Mouse (Mus musculus) ES-Bruce4 (cell line): Measurements from ENCODE around the gene Cemip2. TPM values are rescaled to one million over a fixed set of nuclear protein-coding genes. Genes with fewer than 3 reads are reported as not detected.

Source experiments
- H3K27ac ChIP-seq: 2 replicates; pipeline ENCODE4 v1.5.1; 2012; ENCODE audit warnings: low read length, inconsistent platforms; ENCODE audit not compliant: insufficient read depth
- H3K27me3 ChIP-seq: 2 replicates; pipeline ENCODE4 v1.6.1; 2012; ENCODE audit warnings: mild to moderate bottlenecking, low read length, inconsistent platforms; ENCODE audit not compliant: control insufficient read depth, poor library complexity, insufficient read depth, severe bottlenecking
- H3K36me3 ChIP-seq: 2 replicates; pipeline ENCODE4 v1.6.1; 2012; ENCODE audit warnings: inconsistent platforms, mild to moderate bottlenecking, low read length, moderate library complexity; ENCODE audit not compliant: control insufficient read depth, poor library complexity, insufficient read depth, severe bottlenecking
- H3K4me1 ChIP-seq: one replicate; pipeline ENCODE4 v1.8.1; 2011; ENCODE audit warnings: low read length; ENCODE audit not compliant: control insufficient read depth, insufficient read depth
- H3K4me3 ChIP-seq: 2 replicates; pipeline ENCODE4 v1.5.1; 2011; ENCODE audit warnings: low read depth, mild to moderate bottlenecking, low read length
- H3K9ac ChIP-seq: 2 replicates; pipeline ENCODE4 v1.6.1; 2012; ENCODE audit warnings: low read depth, mild to moderate bottlenecking, inconsistent platforms; ENCODE audit not compliant: poor library complexity, severe bottlenecking
- H3K9me3 ChIP-seq: replicated peaks from 2 replicates; pipeline ENCODE4 v1.6.1; 2012; ENCODE audit warnings: mild to moderate bottlenecking, low read length, inconsistent platforms; ENCODE audit not compliant: control insufficient read depth, poor library complexity, insufficient read depth, severe bottlenecking
- CTCF ChIP-seq: IDR thresholded peaks from one replicate; pipeline ENCODE4 v1.8.1; 2011; ENCODE audit warnings: low read depth, low read length
- EP300 ChIP-seq: IDR thresholded peaks from 2 replicates; pipeline ENCODE4 v1.6.1; 2011; ENCODE audit warnings: low read depth, low read length; ENCODE audit not compliant: insufficient read depth
- POLR2A ChIP-seq: IDR thresholded peaks from one replicate; pipeline ENCODE4 v1.8.1; 2011; ENCODE audit warnings: low read length; ENCODE audit not compliant: insufficient read depth
- polyA plus RNA-seq: library from polyadenylated mRNA; stranded (reverse); fragments of >200 nt; gene quantifications from 2 replicates; pipeline ENCODE4 v1.2.4, GENCODE M21; 2011; ENCODE audit warnings: low read depth; ENCODE audit not compliant: missing spikeins, insufficient read depth, insufficient read length

Cemip2 gene
- polyA plus RNA-seq, 1 experiment: 43.1 TPM

DNA sequence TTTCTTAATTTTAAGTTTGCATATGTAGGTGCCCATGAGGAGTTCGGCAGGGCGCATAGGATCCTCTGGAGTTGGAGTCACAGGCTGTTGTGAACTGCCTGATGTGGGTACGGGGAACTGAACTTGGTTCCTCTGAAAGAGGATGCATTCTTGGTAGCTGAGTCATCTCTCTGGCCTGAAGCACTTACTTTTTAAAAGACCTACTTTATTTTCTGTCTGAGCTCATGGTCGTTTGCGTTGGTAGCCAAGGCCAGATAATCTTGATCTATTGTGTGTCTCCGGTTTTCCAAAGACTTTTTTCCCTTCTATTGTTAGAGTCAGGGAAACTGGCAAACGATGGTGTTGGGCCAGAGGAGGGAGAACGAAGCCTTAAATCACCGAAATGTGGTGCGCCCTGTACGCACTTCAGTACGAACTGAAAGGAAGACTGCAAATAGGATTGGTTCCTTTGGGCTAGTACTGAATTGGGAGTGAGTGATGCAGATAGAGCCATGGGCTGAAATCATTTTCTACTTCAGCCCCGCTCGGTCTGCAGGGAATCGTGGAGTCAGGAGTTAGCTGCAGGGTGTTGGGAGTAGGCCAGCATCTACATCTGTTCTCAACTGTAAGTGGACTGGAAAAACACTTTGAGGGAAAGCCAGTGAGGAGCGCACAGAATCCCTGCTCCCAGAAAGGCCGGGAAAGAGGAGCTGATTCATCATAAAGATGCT lies 40.1 kb upstream of the Cemip2 start:
- Histone ChIP-seq H3K9me3 (no peaks in the 10 kb centered on the region), H3K27me3 (no peaks in the 10 kb centered on the region), H3K9ac (peak overlapping the region; percentile 13; the same call in 1 of the 2 replicates), H3K4me3 (peak overlapping the region; percentile 12; the same call in 1 of the 2 replicates), H3K36me3 (no peaks in the 10 kb centered on the region), H3K4me1 (no peaks in the 10 kb centered on the region), H3K27ac (no peak overlapping the region; the same call in 1 of the 2 replicates)
- no peak for TF ChIP-seq CTCF
- TF ChIP-seq EP300: no peak
- no peak for TF ChIP-seq POLR2A

- Histone ChIP-seq H3K27ac (no peak overlapping the region), H3K9me3 (no peaks in the 10 kb centered on the region), H3K27me3 (no peaks in the 10 kb centered on the region), H3K9ac (no peak overlapping the region), H3K36me3 (no peaks in the 10 kb centered on the region), H3K4me1 (no peaks in the 10 kb centered on the region), H3K4me3 (peak overlapping the region; percentile 12; the same call in 1 of the 2 replicates)
- TF ChIP-seq CTCF (no peak), POLR2A (no peak), EP300 (no peak)
Measured at GRCm38 (mm10) chr19:21738591-21739280, 39.4 kb upstream of the Cemip2 start.

GRCm38 (mm10) chr19:21742138-21742537 lies 36.0 kb upstream of the Cemip2 start:
- H3K27me3 ChIP-seq: no peaks in the 10 kb centered on the region
- no peaks in the 10 kb centered on the region for H3K4me1 ChIP-seq
- no peaks in the 10 kb centered on the region for H3K9me3 ChIP-seq
- no peak overlapping the region for H3K27ac ChIP-seq
- H3K4me3 ChIP-seq: 0 out of 2 replicates have a peak overlapping the region, but pooled peaks have one; percentile 1
- no peaks in the 10 kb centered on the region for H3K36me3 ChIP-seq
- TF ChIP-seq EP300 (no peak), CTCF (no peak), POLR2A (no peak)
- no peak overlapping the region for H3K9ac ChIP-seq

GRCm38 (mm10) chr19:21745586-21745985 lies 32.6 kb upstream of the Cemip2 start:
- H3K27ac ChIP-seq: no peak overlapping the region
- no peaks in the 10 kb centered on the region for H3K27me3 ChIP-seq
- no peaks in the 10 kb centered on the region for H3K9me3 ChIP-seq
- no peaks in the 10 kb centered on the region for H3K36me3 ChIP-seq
- TF ChIP-seq EP300 (no peak), CTCF (no peak), POLR2A (no peak)
- H3K9ac ChIP-seq: no peak overlapping the region
- H3K4me1 ChIP-seq: no peaks in the 10 kb centered on the region
- no peak overlapping the region for H3K4me3 ChIP-seq

DNA sequence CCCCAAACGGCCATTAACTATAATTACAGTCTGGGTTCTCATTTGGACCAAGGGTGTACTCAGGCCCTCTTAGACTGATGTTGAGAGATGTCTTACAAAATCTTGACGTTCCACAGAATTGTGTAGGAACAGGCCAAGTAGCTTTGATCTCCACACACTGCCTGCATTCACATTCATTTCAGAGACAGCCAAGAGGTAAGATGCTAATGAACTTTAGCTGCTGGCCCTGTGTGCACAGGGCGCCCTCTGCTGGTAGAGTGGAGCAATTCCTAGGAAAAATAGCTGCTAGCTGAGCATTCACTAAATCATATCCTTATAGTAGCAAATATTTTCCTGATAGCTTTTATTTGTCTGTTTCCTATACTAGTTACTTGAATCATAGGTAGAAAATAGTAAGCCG lies 30.8 kb upstream of the Cemip2 start:
- no peaks in the 10 kb centered on the region for H3K4me1 ChIP-seq
- no peak overlapping the region for H3K9ac ChIP-seq
- H3K27ac ChIP-seq: no peak overlapping the region
- no peak overlapping the region for H3K4me3 ChIP-seq
- no peaks in the 10 kb centered on the region for H3K9me3 ChIP-seq
- peak; percentile 95 for TF ChIP-seq CTCF
- no peak for TF ChIP-seq EP300
- no peaks in the 10 kb centered on the region for H3K27me3 ChIP-seq
- no peaks in the 10 kb centered on the region for H3K36me3 ChIP-seq

DNA sequence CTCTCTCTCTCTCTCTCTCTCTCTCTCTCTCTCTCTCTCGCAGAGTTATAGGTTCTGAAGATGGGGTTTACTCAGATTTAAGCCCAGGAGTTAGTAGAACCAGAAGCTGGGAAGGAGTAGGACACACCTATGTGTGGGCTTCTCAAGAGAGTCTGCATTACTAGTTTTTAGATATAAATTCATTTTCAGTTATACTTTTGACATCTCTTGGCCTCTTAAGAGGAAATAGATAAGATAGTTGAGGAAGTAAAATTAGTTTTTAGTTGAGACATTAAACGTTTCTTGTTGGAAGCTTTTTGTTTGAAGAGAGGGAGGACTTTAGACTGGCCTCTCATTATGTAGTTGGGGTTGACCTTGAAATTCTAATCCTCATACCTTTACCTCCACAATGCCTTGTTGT lies 28.0 kb upstream of the Cemip2 start:
- no peaks in the 10 kb centered on the region for H3K27me3 ChIP-seq
- H3K4me3 ChIP-seq: no peak overlapping the region
- no peak overlapping the region for H3K9ac ChIP-seq
- TF ChIP-seq POLR2A: no peak
- TF ChIP-seq CTCF: no peak
- no peak for TF ChIP-seq EP300
- no peaks in the 10 kb centered on the region for H3K4me1 ChIP-seq
- H3K27ac ChIP-seq: no peak overlapping the region
- H3K36me3 ChIP-seq: no peaks in the 10 kb centered on the region
- no peaks in the 10 kb centered on the region for H3K9me3 ChIP-seq
